Mouse (Mus musculus): Measurements from ENCODE around the gene Rapgef4.

DNA sequence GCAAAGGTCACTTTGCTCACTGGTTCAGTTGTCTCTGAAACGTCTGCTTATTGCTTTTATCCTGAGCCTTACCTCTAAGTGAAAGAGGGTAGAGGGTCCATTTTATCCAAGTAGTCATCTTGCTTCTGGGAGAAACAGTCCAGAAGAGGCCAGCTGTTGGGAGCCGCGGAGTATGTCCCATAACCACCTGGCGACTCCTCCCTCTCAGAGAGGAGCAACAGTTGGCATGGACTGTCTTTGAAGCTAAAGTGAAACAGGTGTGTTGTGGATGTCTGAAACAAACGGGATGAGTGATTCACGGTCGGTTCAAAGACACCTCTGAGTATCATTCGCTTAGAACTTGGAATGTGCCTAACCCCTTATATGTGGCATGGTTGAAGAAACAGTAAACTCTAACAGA, 258.4 kb downstream of the Rapgef4 start:
- TF ChIP-seq POLR2A (IDR thresholded peaks at IDR 0.05; ENCODE audit: insufficient read depth, low read depth, low read length) = no peak
- TF ChIP-seq CTCF (IDR thresholded peaks at IDR 0.05; ENCODE audit: insufficient read depth, low read depth, low read length) = no peak

All from olfactory bulb, adult 2 months (tissue).